Mouse (Mus musculus) layer of hippocampus, adult 18-20 months (tissue): ENCODE data around the gene Cox6a2. TPM values are rescaled to one million over a fixed set of nuclear protein-coding genes. Genes with fewer than 3 reads are reported as not detected.

Experiments used
- DNase-seq, 2 experiments: peaks; one replicate each; pipeline ENCODE4 v3.0.0; 2022; ENCODE audit warnings: low spot score in 2 of 2
- long read RNA-seq: library from polyadenylated mRNA; stranded (forward); transcript quantifications from one replicate; pipeline ENCODE4 v2.0.0, GENCODE M21; 2021
- total RNA-seq, 2 experiments: library from RNA; stranded (reverse); gene quantifications; 2 replicates each; pipeline ENCODE4 v1.2.3; 2021

The Cox6a2 gene
- 1 to 10 TPM; 4.7 TPM for total RNA-seq
- long read RNA-seq, partial matches to known transcripts: 0 of 3 reads
- long read RNA-seq, other reads (novel, unspliced or antisense): 0 of 3 reads

GRCm38 (mm10) chr7:128206152-128206551 is at the start of gene Cox6a2:
Cox6a2 (minus strand) TSS chr7:128206387.
- DNase-seq: no peak

- no peak for DNase-seq
Observed at GRCm38 (mm10) chr7:128255757-128256156, 49.6 kb upstream of the Cox6a2 start.

GRCm38 (mm10) chr7:128254978-128255377 is 48.8 kb upstream of the Cox6a2 start:
- no peak for DNase-seq

GRCm38 (mm10) chr7:128252609-128253008 is 46.4 kb upstream of the Cox6a2 start:
- peak; percentile 78 to 88 for DNase-seq

- no peak for DNase-seq
Observed at GRCm38 (mm10) chr7:128251946-128252345, 45.8 kb upstream of the Cox6a2 start.

GRCm38 (mm10) chr7:128249998-128250397 is 43.8 kb upstream of the Cox6a2 start:
- no peak for DNase-seq

GRCm38 (mm10) chr7:128248081-128249042 is 42.2 kb upstream of the Cox6a2 start:
- DNase-seq: no peak

GRCm38 (mm10) chr7:128247443-128247842 is 41.3 kb upstream of the Cox6a2 start:
- peak; percentile 72 to 91 for DNase-seq

- DNase-seq: peak in 1 of 2 experiments; percentile 47
Observed at GRCm38 (mm10) chr7:128246496-128247391, 40.6 kb upstream of the Cox6a2 start, which contains the start of gene Tgfb1i1. Tgfb1i1 (plus strand) TSS chr7:128246812.

- DNase-seq: no peak
Observed at GRCm38 (mm10) chr7:128245547-128245946, 39.4 kb upstream of the Cox6a2 start.

- no peak for DNase-seq
Observed at GRCm38 (mm10) chr7:128244410-128245025, 38.3 kb upstream of the Cox6a2 start.

- no peak for DNase-seq
Observed at GRCm38 (mm10) chr7:128243921-128244320, 37.7 kb upstream of the Cox6a2 start.

- no peak for DNase-seq
Observed at GRCm38 (mm10) chr7:128242331-128242730, 36.1 kb upstream of the Cox6a2 start.

GRCm38 (mm10) chr7:128240131-128240784 is 34.1 kb upstream of the Cox6a2 start:
- DNase-seq: no peak

GRCm38 (mm10) chr7:128238991-128239390 is 32.8 kb upstream of the Cox6a2 start:
- DNase-seq: no peak

- peak; percentile 99 for DNase-seq
Observed at GRCm38 (mm10) chr7:128237927-128238778, 32.0 kb upstream of the Cox6a2 start, which contains the start of gene 9130023H24Rik. 9130023H24Rik (minus strand) TSS chr7:128238031.

GRCm38 (mm10) chr7:128237593-128237926 is 31.4 kb upstream of the Cox6a2 start:
- DNase-seq: no peak

GRCm38 (mm10) chr7:128236856-128237592 is 30.8 kb upstream of the Cox6a2 start, which contains the start of gene Armc5:
Armc5 (plus strand) TSS chr7:128237342.
- DNase-seq: peak; percentile 73 to 89

GRCm38 (mm10) chr7:128236426-128236825 is 30.2 kb upstream of the Cox6a2 start:
- no peak for DNase-seq
